Mouse (Mus musculus) megakaryocyte-erythroid progenitor cell, adult 5-6 weeks (primary cell): ENCODE measurements at regions not wholly inside any gene's neighbourhood (a gene's known extent, or its start where the extent isn't known, plus 50 kb on each side); places are given as distances from the start of the nearest gene placed in this dataset.

ENCODE experiments used
- ATAC-seq: replicated peaks from 2 replicates; pipeline ENCODE4 v1.8.0; 2016; ENCODE audit warnings: mild to moderate bottlenecking, inconsistent platforms; ENCODE audit not compliant: severe bottlenecking, poor library complexity, low FRiP score, low TSS enrichment

DNA sequence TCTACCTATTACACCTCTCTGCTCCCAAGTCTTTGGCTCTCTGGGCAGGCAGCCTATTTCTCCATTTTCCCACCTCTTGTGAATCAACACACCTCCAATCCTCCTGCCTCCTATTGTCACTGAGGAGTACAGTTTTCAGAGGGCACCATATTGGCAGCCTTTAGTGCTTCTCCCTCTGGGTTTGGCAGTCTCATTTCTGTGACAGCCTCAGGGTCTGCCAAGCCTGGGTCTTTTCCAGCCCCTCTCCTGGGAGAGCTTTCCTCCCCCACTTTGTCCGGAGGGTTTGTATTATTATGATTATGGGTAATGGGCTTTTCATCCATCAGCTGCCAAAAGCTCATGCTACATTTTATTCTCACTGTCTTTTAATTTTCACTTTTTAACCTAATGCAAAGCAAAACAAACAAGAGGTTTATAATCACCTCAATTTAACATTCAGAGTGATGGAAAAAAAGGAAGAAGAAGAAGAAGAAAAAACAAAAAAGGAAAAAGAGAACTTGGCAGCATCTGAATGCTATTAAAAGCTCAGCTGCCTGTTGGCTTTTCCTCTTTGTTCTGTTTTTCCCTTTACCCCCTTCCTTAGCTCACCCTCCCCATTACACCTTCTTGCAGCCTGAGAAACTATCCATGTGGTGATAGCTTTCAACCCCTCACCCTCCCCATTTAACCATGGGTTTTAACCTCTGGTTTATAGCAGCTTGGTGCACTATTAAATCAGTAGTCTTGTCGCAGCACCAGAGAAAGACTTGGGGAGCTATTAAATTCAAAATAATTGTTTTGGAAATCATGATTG lies 790.5 kb upstream of the Cdh8 start:
- ATAC-seq: no peak

GRCm38 (mm10) chr8:100193228-100193627 lies 777.0 kb upstream of the Cdh8 start:
- ATAC-seq: no peak

DNA sequence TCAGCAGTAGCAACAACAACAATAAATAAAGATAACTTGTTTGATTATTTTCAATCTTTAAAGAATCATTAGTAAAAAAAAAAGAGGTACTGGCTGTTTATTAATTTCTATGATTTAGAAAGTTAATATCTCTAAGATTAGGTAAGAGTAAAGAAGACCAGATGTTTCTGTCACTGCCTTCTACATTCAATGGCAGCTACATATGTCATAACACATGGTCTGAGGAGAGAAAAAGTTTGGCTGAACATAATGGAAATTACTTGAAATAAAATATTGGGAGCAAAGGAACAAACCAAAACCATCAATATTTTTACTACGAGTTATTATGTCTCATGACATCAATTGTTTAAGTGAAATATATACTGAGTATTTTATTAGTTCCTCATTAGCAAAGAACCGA lies 774.4 kb upstream of the Cdh8 start:
- ATAC-seq: no peak

GRCm38 (mm10) chr8:100187976-100188375 lies 771.7 kb upstream of the Cdh8 start:
- no peak for ATAC-seq

- ATAC-seq: no peak
Observed at GRCm38 (mm10) chr8:100176502-100176901, 760.2 kb upstream of the Cdh8 start.

GRCm38 (mm10) chr8:100145411-100145810 lies 729.1 kb upstream of the Cdh8 start:
- ATAC-seq: no peak

DNA sequence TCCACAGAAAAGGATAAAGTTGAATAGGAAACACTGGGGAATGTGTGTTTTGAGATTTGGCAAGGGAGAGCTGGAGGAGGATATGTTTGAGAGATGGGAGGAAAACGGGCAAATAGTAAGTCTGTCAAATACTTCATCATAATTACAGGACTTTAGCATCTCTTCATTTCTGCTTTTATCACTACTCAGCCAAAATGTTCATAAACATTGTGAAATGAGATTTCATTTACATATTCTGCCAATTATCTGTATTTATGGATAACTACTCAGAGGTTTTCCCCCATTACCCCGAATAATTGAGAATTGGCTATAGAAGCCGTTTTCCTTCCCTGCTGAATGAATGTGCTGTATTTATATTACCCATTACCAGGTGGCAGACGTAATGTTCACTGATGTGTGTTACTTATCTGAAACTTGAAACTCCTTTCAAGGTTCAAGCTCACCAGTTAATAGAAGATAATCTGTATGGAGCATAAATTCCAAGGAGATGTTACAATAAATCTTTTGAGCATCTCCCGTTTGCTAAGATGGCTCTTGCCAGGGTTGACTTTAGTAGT lies 727.9 kb upstream of the Cdh8 start:
- ATAC-seq: no peak

GRCm38 (mm10) chr8:100104412-100105365 lies 688.4 kb upstream of the Cdh8 start:
- ATAC-seq: no peak

- no peak for ATAC-seq
Observed at GRCm38 (mm10) chr8:100101957-100102356, 685.7 kb upstream of the Cdh8 start.

GRCm38 (mm10) chr8:100072059-100072729 lies 655.9 kb upstream of the Cdh8 start:
- ATAC-seq: no peak

- ATAC-seq: no peak
Observed at GRCm38 (mm10) chr8:100069761-100070160, 653.5 kb upstream of the Cdh8 start.

DNA sequence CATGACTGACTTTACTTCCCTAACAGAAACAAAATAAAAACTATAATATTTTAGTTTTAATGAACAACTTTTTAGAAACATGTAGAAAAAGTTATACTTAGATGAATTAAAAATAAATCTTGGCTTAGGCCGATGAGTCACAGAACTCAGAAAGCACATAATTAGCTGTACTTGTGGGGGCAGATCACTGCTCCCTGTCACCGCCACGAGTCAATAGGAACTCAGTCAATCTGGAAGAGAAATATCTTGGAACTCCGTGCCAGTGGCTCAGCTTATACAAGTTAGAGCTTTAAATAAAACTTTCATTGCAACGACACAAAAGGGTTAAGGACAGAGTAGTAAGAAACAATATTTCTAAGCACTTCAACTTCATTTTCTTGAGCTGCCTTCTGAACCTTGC lies 622.7 kb upstream of the Cdh8 start:
- ATAC-seq: no peak

- no peak for ATAC-seq
Observed at GRCm38 (mm10) chr8:100034474-100034873, 618.2 kb upstream of the Cdh8 start.

DNA sequence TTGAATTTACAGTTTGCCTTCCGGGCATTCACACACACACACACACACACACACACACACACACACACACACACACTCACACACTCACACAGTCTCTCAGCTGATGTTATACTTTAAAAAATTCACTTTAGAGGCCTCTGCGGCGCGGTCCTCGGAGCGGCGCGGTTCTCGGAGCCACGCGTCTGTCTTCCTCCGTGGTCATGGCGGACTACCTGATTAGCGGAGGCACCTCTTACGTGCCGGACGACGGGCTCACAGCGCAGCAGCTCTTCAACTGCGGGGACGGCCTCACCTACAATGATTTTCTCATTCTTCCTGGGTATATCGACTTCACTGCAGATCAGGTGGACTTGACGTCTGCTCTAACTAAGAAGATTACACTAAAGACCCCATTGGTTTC lies 614.1 kb upstream of the Cdh8 start:
- peak; percentile 94 for ATAC-seq

DNA sequence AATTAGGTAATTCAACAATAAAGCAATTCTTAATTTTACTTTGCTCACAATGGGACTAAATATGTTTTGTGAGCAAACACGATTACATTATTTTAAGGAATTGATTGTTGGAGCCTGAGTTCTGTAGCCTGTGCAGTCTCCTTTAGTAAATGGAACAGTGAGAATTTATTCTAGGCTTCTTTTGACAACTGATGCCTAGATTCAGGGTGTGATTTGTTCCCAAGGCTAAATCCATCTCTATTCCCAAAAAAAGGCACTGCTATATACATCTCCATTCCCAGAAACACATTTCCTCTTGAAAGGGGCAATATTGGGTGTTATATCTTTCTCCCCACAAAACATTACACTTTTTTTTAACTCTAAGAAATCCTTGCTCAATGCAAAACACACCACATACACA lies 599.4 kb upstream of the Cdh8 start:
- ATAC-seq: no peak

DNA sequence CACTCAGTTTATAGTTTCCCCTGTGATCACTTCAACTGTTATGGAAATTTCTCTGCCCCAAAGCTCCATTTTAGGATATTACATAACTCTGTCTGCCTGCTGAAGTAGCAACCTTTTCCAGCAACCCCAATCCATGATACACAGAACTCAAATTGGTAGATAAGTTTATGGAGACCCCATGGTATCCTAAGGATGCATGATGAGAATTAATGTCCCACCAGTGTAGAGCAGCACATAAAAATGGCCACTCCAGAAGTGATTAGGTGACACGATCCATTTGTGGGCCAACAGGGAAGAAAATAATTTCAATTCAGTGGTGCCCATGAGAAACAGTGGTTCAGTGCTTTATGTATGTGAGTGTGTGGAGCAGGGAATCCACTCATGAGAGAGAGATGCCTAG lies 583.3 kb upstream of the Cdh8 start:
- ATAC-seq: no peak

- ATAC-seq: no peak
Observed at GRCm38 (mm10) chr8:99983696-99984095, 567.4 kb upstream of the Cdh8 start.

GRCm38 (mm10) chr8:99954697-99955096 lies 538.4 kb upstream of the Cdh8 start:
- no peak for ATAC-seq

- no peak for ATAC-seq
Observed at GRCm38 (mm10) chr8:99953876-99954275, 537.6 kb upstream of the Cdh8 start.

- ATAC-seq: no peak
Observed at GRCm38 (mm10) chr8:99933159-99933558, 516.9 kb upstream of the Cdh8 start.
